9 mouse cellular contexts compared by ENCODE assay signal in the genomic region with DNA sequence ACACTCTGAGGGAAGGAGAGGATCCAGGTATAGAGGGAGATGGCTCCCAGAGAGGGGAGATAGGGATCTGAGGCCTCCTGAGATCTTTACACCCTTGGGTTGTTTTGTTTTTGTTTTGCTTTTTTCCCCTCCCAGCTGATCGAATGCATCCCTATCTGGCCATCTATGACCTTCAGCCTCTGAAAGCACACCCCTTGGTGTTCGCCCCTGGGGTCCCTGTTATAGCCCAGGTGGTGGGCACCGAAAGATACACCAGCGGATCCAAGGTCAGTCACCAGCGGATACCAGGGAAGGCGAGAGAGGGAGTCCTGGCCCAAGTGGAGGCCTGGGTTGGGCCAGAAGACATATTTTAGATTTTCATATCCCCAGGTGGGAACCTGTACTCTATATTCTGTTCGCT. TPM values are rescaled to one million over a fixed set of nuclear protein-coding genes. Genes with fewer than 3 reads are reported as not detected.
DNase-seq lines count a peak whose midpoint lies in the region; ATAC-seq and TF ChIP-seq lines count a peak whose summit lies in the region.
"Had no signal": no experiment of that assay in that cellular context is flagged by ENCODE, and none has a peak within 500 bp of the region (broad histone marks: within the 10 kb centered on the region; RNA-seq: fewer than 3 reads in every experiment).

No protein-coding gene starts in this region.

- no peak for TF ChIP-seq CTCF in midbrain, postnatal 0 days (IDR thresholded peaks at IDR 0.05)

- H3K27ac ChIP-seq in kidney, embryonic 14.5 days (ENCODE audit: low read depth, low read length) = no peak overlapping the region
- H3K27ac ChIP-seq in embryonic facial prominence, embryonic 13.5 days = no peak overlapping the region
- no peak overlapping the region for H3K27ac ChIP-seq in intestine, embryonic 15.5 days
- H3K27ac ChIP-seq in midbrain, postnatal 0 days (ENCODE audit: low read depth, low read length) = no peak overlapping the region

- H3K27me3 ChIP-seq in kidney, embryonic 14.5 days (ENCODE audit: control insufficient read depth, insufficient read depth, low read length) = 0 out of 2 replicates have a peak, but pooled peaks cover 2% of the 10 kb centered on the region
- H3K27me3 ChIP-seq in embryonic facial prominence, embryonic 13.5 days = peaks cover 41% of the 10 kb centered on the region
- no peaks in the 10 kb centered on the region for H3K27me3 ChIP-seq in intestine, embryonic 15.5 days (replicated peaks)
- H3K27me3 ChIP-seq in midbrain, postnatal 0 days (ENCODE audit: insufficient read depth, low read length) = no peaks in the 10 kb centered on the region

- peak overlapping the region; percentile 62; the same call in 1 of the 2 replicates for H3K4me3 ChIP-seq in kidney, embryonic 14.5 days (ENCODE audit: low read length)
- H3K4me3 ChIP-seq in embryonic facial prominence, embryonic 13.5 days = peak overlapping the region; percentile 67
- H3K4me3 ChIP-seq in intestine, embryonic 15.5 days (replicated peaks) = peak overlapping the region; percentile 58
- peak overlapping the region; percentile 68 for H3K4me3 ChIP-seq in midbrain, postnatal 0 days (ENCODE audit: low read depth, low read length)

- no peaks in the 10 kb centered on the region for H3K36me3 ChIP-seq in kidney, embryonic 14.5 days (ENCODE audit: control insufficient read depth, insufficient read depth, low read length)
- no peaks in the 10 kb centered on the region for H3K36me3 ChIP-seq in embryonic facial prominence, embryonic 13.5 days
- H3K36me3 ChIP-seq in intestine, embryonic 15.5 days = no peaks in the 10 kb centered on the region
- H3K36me3 ChIP-seq in midbrain, postnatal 0 days (ENCODE audit: insufficient read depth, low read length) = no peaks in the 10 kb centered on the region

- no peak overlapping the region; the same call in 1 of the 2 replicates for H3K9ac ChIP-seq in kidney, embryonic 14.5 days (ENCODE audit: low read depth, low read length)
- H3K9ac ChIP-seq in embryonic facial prominence, embryonic 13.5 days = peak overlapping the region; percentile 78; the same call in 1 of the 2 replicates
- peak overlapping the region; percentile 69; the same call in 1 of the 2 replicates for H3K9ac ChIP-seq in intestine, embryonic 15.5 days
- H3K9ac ChIP-seq in midbrain, postnatal 0 days (replicated peaks; ENCODE audit: low read length, poor library complexity, severe bottlenecking) = no peak overlapping the region

- no peak for DNase-seq in kidney, adult 18-20 months
- no peak for DNase-seq in midbrain, postnatal 0 days (ENCODE audit: low spot score)
- DNase-seq in frontal cortex, postnatal 36 days (ENCODE audit: low spot score in 2 of 2) = no peak
- no peak for DNase-seq in cerebellum, adult 11-12 months
- DNase-seq in kidney, postnatal 14 days = no peak

- peak overlapping the region; percentile 89 for H3K4me2 ChIP-seq in kidney, embryonic 14.5 days (replicated peaks; ENCODE audit: low read depth, low read length)
- H3K4me2 ChIP-seq in embryonic facial prominence, embryonic 13.5 days = peak overlapping the region; percentile 92
- peak overlapping the region; percentile 72 for H3K4me2 ChIP-seq in intestine, embryonic 15.5 days (replicated peaks)
- peak overlapping the region; percentile 78 for H3K4me2 ChIP-seq in midbrain, postnatal 0 days (ENCODE audit: low read depth, low read length, poor library complexity, severe bottlenecking)

- no peaks in the 10 kb centered on the region for H3K9me3 ChIP-seq in kidney, embryonic 14.5 days (ENCODE audit: control insufficient read depth, low read length)
- no peaks in the 10 kb centered on the region for H3K9me3 ChIP-seq in embryonic facial prominence, embryonic 13.5 days
- no peaks in the 10 kb centered on the region for H3K9me3 ChIP-seq in intestine, embryonic 15.5 days
- no peaks in the 10 kb centered on the region for H3K9me3 ChIP-seq in midbrain, postnatal 0 days (ENCODE audit: low read length)

- H3K4me1 ChIP-seq in kidney, embryonic 14.5 days (ENCODE audit: control insufficient read depth, insufficient read depth, low read length) = no peaks in the 10 kb centered on the region
- H3K4me1 ChIP-seq in embryonic facial prominence, embryonic 13.5 days = peaks cover 12% of the 10 kb centered on the region; the same call in 1 of the 2 replicates
- H3K4me1 ChIP-seq in intestine, embryonic 15.5 days (replicated peaks) = 0 out of 2 replicates have a peak, but pooled peaks cover 4% of the 10 kb centered on the region
- no peaks in the 10 kb centered on the region for H3K4me1 ChIP-seq in midbrain, postnatal 0 days (ENCODE audit: insufficient read depth, low read length)

- no peak for ATAC-seq in kidney, embryonic 14.5 days (ENCODE audit: low FRiP score, low TSS enrichment)
- no peak for ATAC-seq in embryonic facial prominence, embryonic 13.5 days (ENCODE audit: insufficient number of reproducible peaks, insufficient read depth, low FRiP score, low TSS enrichment, low read depth)
- ATAC-seq in intestine, embryonic 15.5 days = no peak
- ATAC-seq in midbrain, postnatal 0 days (ENCODE audit: low FRiP score) = no peak

- 82% methylated on average over 7 of the region's 7 CpGs for WGBS in kidney, embryonic 14.5 days
- WGBS in embryonic facial prominence, embryonic 13.5 days = 84% methylated on average over 7 of the region's 7 CpGs
- 83% methylated on average over 7 of the region's 7 CpGs for whole genome bisulfite sequencing in intestine, embryonic 15.5 days
- 81% methylated on average over 7 of the region's 7 CpGs for WGBS in midbrain, postnatal 0 days

RNA-seq across cellular contexts. Expression of gene Pld2, which starts 1.1 kb away (rescaled TPM):
- 3.7 and 5.9 TPM in 2 replicates for polyA plus RNA-seq in kidney, embryonic 14.5 days (2014; fragmentation: Nextera tagmentation; extraction: Ambion mirVana)
- polyA plus RNA-seq in embryonic facial prominence, embryonic 13.5 days (2015; fragmentation: Nextera tagmentation; extraction: Ambion mirVana) = 5.3 and 6.5 TPM in 2 replicates
- polyA plus RNA-seq in intestine, embryonic 15.5 days (2015; fragmentation: Nextera tagmentation; extraction: Ambion mirVana) = 10.3 and 11.0 TPM in 2 replicates
- total RNA-seq in midbrain, postnatal 0 days (2014; rRNA removed) = 46.8 and 71.5 TPM in 2 replicates
- polyA plus RNA-seq in midbrain, postnatal 0 days (2015; fragmentation: Nextera tagmentation; extraction: Ambion mirVana) = 18.0 and 19.4 TPM in 2 replicates

RNA-seq across cellular contexts. Expression of gene Gm40193, which starts 8.2 kb away (rescaled TPM):
- not detected in 2 replicates for polyA plus RNA-seq in kidney, embryonic 14.5 days (2014; fragmentation: Nextera tagmentation; extraction: Ambion mirVana)
- polyA plus RNA-seq in embryonic facial prominence, embryonic 13.5 days (2015; fragmentation: Nextera tagmentation; extraction: Ambion mirVana) = not detected in 2 replicates
- polyA plus RNA-seq in intestine, embryonic 15.5 days (2015; fragmentation: Nextera tagmentation; extraction: Ambion mirVana) = not detected in 2 replicates
- total RNA-seq in midbrain, postnatal 0 days (2014; rRNA removed) = not detected in 2 replicates
- not detected in 2 replicates for polyA plus RNA-seq in midbrain, postnatal 0 days (2015; fragmentation: Nextera tagmentation; extraction: Ambion mirVana)
- polyA plus RNA-seq: gonadal fat pad, adult 2 months had no signal

RNA-seq across cellular contexts. Expression of gene Psmb6, which starts 15.8 kb away (rescaled TPM):
- 823 and 914 TPM in 2 replicates for polyA plus RNA-seq in kidney, embryonic 14.5 days (2014; fragmentation: Nextera tagmentation; extraction: Ambion mirVana)
- 837 and 839 TPM in 2 replicates for polyA plus RNA-seq in embryonic facial prominence, embryonic 13.5 days (2015; fragmentation: Nextera tagmentation; extraction: Ambion mirVana)
- polyA plus RNA-seq in intestine, embryonic 15.5 days (2015; fragmentation: Nextera tagmentation; extraction: Ambion mirVana) = 646 and 704 TPM in 2 replicates
- 455 and 493 TPM in 2 replicates for total RNA-seq in midbrain, postnatal 0 days (2014; rRNA removed)
- polyA plus RNA-seq in midbrain, postnatal 0 days (2015; fragmentation: Nextera tagmentation; extraction: Ambion mirVana) = 818 and 874 TPM in 2 replicates

RNA-seq across cellular contexts. Expression of gene Mink1, which starts 21.8 kb away (rescaled TPM):
- 14.7 and 21.0 TPM in 2 replicates for polyA plus RNA-seq in kidney, embryonic 14.5 days (2014; fragmentation: Nextera tagmentation; extraction: Ambion mirVana)
- 14.6 and 16.5 TPM in 2 replicates for polyA plus RNA-seq in embryonic facial prominence, embryonic 13.5 days (2015; fragmentation: Nextera tagmentation; extraction: Ambion mirVana)
- 11.8 and 12.7 TPM in 2 replicates for polyA plus RNA-seq in intestine, embryonic 15.5 days (2015; fragmentation: Nextera tagmentation; extraction: Ambion mirVana)
- 80.9 and 82.1 TPM in 2 replicates for total RNA-seq in midbrain, postnatal 0 days (2014; rRNA removed)
- 15.6 and 17.1 TPM in 2 replicates for polyA plus RNA-seq in midbrain, postnatal 0 days (2015; fragmentation: Nextera tagmentation; extraction: Ambion mirVana)

RNA-seq across cellular contexts. Expression of gene Gltpd2, which starts 21.9 kb away (rescaled TPM):
- polyA plus RNA-seq in kidney, embryonic 14.5 days (2014; fragmentation: Nextera tagmentation; extraction: Ambion mirVana) = 0.31 and 0.34 TPM in 2 replicates
- 0.45 TPM in 1 of 2 replicates, not detected in the other for polyA plus RNA-seq in embryonic facial prominence, embryonic 13.5 days (2015; fragmentation: Nextera tagmentation; extraction: Ambion mirVana)
- 1.5 and 2.2 TPM in 2 replicates for polyA plus RNA-seq in intestine, embryonic 15.5 days (2015; fragmentation: Nextera tagmentation; extraction: Ambion mirVana)
- total RNA-seq in midbrain, postnatal 0 days (2014; rRNA removed) = not detected in 2 replicates
- 0.21 and 0.25 TPM in 2 replicates for polyA plus RNA-seq in midbrain, postnatal 0 days (2015; fragmentation: Nextera tagmentation; extraction: Ambion mirVana)
- polyA plus RNA-seq: gonadal fat pad, adult 2 months had no signal

Comparison
In these comparisons a context has a peak if more than half of its experiments do, and no peak if none do; other contexts are left out.
1. H3K9ac ChIP-seq: peak in embryonic facial prominence, embryonic 13.5 days (single experiment) and intestine, embryonic 15.5 days (single experiment); none in kidney, embryonic 14.5 days (single experiment) and midbrain, postnatal 0 days (single experiment).
2. Peak in every context shown above with its lines, with median percentiles within 50 percentile points of each other: H3K4me2 ChIP-seq and H3K4me3 ChIP-seq.